Mouse (Mus musculus): ENCODE measurements at regions not wholly inside any gene's neighbourhood (a gene's known extent, or its start where the extent isn't known, plus 50 kb on each side); places are given as distances from the start of the nearest gene placed in this dataset.
A peak's percentile ranks its signal among the peaks of the same experiment; 100 is the strongest.

DNA sequence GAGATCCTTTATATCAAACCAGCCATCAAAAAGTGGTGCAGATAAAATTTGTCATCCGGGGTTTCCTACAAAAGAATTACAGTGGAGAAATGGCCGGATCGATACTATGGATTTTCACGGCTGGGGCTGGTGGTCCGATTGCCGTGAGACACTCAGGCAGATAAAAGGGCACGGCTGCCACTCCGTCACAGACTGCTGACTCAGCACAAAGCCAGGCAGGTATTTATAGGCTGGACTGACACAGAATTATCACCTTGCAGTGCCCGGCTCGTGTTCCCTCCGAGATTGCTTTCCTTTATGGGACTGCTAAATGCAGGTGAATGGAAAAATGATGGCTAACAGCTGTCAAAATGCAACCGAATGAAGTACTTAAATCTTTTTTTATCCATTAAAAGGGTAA lies 199.5 kb upstream of the Zfp64 start:
- WGBS, result 68% methylated on average over 12 of the region's 12 CpGs
- Histone ChIP-seq H3K4me3 (no peak overlapping the region), H3K27ac (peak overlapping the region; percentile 77), H3K36me3 (no peaks in the 10 kb centered on the region), H3K9ac (0 out of 2 replicates have a peak overlapping the region, but pooled peaks have one; percentile 8), H3K27me3 (no peaks in the 10 kb centered on the region), H3K9me3 (no peaks in the 10 kb centered on the region), H3K4me1 (replicated peaks) (peaks cover 35% of the 10 kb centered on the region), H3K4me2 (no peak overlapping the region)
- peak; percentile 70; the same call in 1 of the 2 replicates for ATAC-seq (ENCODE audit: low FRiP score)

DNA sequence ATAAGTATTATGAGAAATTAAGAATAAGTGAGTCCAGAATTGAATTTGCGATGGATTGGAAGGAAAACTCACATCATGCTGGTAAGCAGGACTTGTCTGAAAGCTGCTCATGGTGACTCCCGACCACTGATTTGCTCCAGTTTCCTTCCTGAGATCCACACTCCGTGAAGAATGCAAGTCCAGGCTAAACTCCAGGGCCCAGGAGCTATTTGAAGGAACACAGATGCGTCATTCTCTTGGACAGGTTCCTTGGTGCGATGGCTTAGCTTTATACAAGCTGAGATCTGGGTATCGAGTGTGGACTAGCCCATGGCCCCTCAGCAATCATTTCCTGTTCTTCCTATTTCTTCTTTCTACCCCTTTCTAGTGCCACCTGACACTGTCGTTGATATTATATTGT lies 192.3 kb upstream of the Zfp64 start:
- Histone ChIP-seq H3K4me3 (no peak overlapping the region), H3K27ac (no peak overlapping the region), H3K4me1 (replicated peaks) (no peaks in the 10 kb centered on the region), H3K9me3 (no peaks in the 10 kb centered on the region), H3K9ac (no peak overlapping the region), H3K27me3 (no peaks in the 10 kb centered on the region), H3K36me3 (no peaks in the 10 kb centered on the region), H3K4me2 (no peak overlapping the region)
- WGBS, result 96% methylated on average over 7 of the region's 7 CpGs
- no peak for ATAC-seq (ENCODE audit: low FRiP score)

- ATAC-seq (ENCODE audit: low FRiP score), result no peak
- WGBS, result 78% methylated on average over 8 of the region's 8 CpGs
- Histone ChIP-seq H3K4me3 (no peak overlapping the region), H3K9me3 (no peaks in the 10 kb centered on the region), H3K27me3 (no peaks in the 10 kb centered on the region), H3K9ac (no peak overlapping the region), H3K4me1 (replicated peaks) (no peaks in the 10 kb centered on the region), H3K27ac (no peak overlapping the region), H3K36me3 (no peaks in the 10 kb centered on the region), H3K4me2 (no peak overlapping the region)
Measured at GRCm38 (mm10) chr2:169142224-169142623, 186.8 kb upstream of the Zfp64 start.

GRCm38 (mm10) chr2:169133855-169134254 lies 178.5 kb upstream of the Zfp64 start:
- ATAC-seq (ENCODE audit: low FRiP score), result no peak
- Histone ChIP-seq H3K9ac (0 out of 2 replicates have a peak overlapping the region, but pooled peaks have one; percentile 11), H3K9me3 (no peaks in the 10 kb centered on the region), H3K4me1 (replicated peaks) (peaks cover 18% of the 10 kb centered on the region), H3K36me3 (no peaks in the 10 kb centered on the region), H3K4me2 (no peak overlapping the region), H3K27me3 (no peaks in the 10 kb centered on the region), H3K4me3 (no peak overlapping the region), H3K27ac (no peak overlapping the region)
- 43% methylated on average over 15 of the region's 15 CpGs for WGBS

DNA sequence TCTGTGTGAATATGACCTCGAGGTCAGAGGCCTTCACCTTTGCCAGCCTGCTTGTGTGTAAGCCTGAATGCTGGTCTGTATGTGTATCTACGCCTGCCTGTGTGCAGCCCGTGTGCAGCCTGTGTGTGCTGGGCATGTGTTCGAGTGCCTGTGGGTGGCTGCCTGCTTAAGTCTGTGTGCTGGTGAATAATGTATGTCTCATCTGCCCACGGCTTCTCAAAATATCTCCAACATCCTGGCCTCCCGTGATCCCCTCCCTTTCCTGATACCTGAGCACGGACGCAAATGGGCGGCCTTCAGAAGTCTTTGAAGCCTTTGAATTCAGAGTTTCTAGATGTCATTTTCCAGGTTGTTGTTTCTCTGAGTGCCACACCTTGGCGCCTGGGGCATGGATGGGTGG lies 170.1 kb upstream of the Zfp64 start:
- H3K9ac ChIP-seq, result no peak overlapping the region
- peaks cover 11% of the 10 kb centered on the region for H3K9me3 ChIP-seq
- ATAC-seq (ENCODE audit: low FRiP score), result no peak
- H3K36me3 ChIP-seq, result no peaks in the 10 kb centered on the region
- WGBS, result 88% methylated on average over 10 of the region's 10 CpGs
- H3K4me3 ChIP-seq, result no peak overlapping the region
- H3K4me2 ChIP-seq, result no peak overlapping the region
- no peaks in the 10 kb centered on the region for H3K4me1 ChIP-seq (replicated peaks)
- H3K27me3 ChIP-seq, result no peaks in the 10 kb centered on the region
- H3K27ac ChIP-seq, result no peak overlapping the region

GRCm38 (mm10) chr2:169122887-169123286 lies 167.5 kb upstream of the Zfp64 start:
- no peak overlapping the region for H3K4me3 ChIP-seq
- no peak overlapping the region for H3K27ac ChIP-seq
- H3K27me3 ChIP-seq, result no peaks in the 10 kb centered on the region
- no peaks in the 10 kb centered on the region for H3K36me3 ChIP-seq
- no peak overlapping the region for H3K4me2 ChIP-seq
- H3K9ac ChIP-seq, result no peak overlapping the region
- no peaks in the 10 kb centered on the region for H3K4me1 ChIP-seq (replicated peaks)
- peaks cover 11% of the 10 kb centered on the region for H3K9me3 ChIP-seq
- 86% methylated on average over 7 of the region's 7 CpGs for WGBS
- no peak for ATAC-seq (ENCODE audit: low FRiP score)

DNA sequence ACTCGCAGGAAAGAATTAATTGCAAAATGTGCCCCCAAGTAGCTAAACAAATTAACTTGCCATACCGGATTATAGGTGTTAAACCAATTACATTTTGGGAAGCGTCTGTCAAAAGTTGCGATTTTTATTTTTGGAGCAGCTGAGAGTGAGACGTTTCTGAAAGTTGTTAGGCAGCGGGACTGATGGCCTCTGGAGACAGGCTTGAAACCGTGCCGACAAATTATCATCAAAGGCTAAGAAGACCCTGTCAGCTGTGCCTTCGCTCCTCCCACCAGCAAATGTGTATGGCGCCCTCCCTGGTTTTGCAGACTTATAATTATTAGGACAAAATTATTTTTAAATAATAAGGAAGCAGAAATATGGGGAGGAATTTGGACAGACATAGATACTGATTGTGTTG lies 161.5 kb upstream of the Zfp64 start:
- Histone ChIP-seq H3K27ac (no peak overlapping the region), H3K9ac (no peak overlapping the region), H3K4me3 (no peak overlapping the region), H3K4me2 (no peak overlapping the region), H3K27me3 (no peaks in the 10 kb centered on the region), H3K36me3 (no peaks in the 10 kb centered on the region), H3K9me3 (no peaks in the 10 kb centered on the region), H3K4me1 (replicated peaks) (peaks cover 9% of the 10 kb centered on the region)
- 48% methylated on average over 10 of the region's 10 CpGs for WGBS
- ATAC-seq (ENCODE audit: low FRiP score), result no peak

DNA sequence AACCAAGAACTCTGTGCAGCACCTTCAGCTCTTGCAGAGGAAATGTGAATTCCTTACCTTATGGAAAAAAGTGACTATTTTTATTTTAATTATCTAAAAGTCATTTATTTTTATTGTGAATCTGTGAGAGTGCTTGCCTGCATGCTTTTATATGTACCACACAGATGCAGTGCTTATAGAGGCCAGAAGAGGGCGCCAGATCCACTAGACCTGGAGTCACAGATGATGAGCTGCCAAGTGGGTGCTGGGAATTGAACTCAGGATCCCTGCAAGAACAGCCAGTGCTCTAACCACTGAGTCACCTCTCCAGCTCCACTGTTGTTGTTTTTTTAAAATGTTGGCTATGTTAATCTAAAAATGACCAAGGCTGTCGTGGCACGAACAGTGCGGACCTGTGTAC lies 153.7 kb upstream of the Zfp64 start:
- no peaks in the 10 kb centered on the region for H3K4me1 ChIP-seq (replicated peaks)
- WGBS, result 84% methylated on average over 4 of the region's 4 CpGs
- no peak overlapping the region for H3K27ac ChIP-seq
- no peak overlapping the region for H3K4me2 ChIP-seq
- no peak for ATAC-seq (ENCODE audit: low FRiP score)
- no peak overlapping the region for H3K9ac ChIP-seq
- no peak overlapping the region for H3K4me3 ChIP-seq
- H3K27me3 ChIP-seq, result no peaks in the 10 kb centered on the region
- no peaks in the 10 kb centered on the region for H3K9me3 ChIP-seq
- H3K36me3 ChIP-seq, result no peaks in the 10 kb centered on the region

DNA sequence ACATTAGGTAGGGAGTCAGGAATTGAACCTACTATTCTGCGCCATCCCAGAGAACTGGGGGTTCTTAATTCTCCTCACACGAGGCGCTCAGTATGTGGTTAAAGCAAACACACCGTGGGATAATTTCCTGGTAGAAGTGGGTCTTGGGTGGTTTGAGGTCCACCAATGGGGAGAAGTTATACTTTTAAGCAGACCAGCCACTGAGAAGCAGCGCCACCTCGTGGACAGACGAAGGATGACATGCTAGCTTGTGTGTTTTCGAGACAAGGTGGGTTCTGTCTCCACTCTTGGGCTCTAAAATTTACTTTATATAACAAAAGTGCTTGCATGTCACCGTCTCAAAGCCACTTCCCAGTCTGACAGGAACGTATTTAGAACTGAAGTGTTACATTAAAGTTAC lies 152.7 kb upstream of the Zfp64 start:
- WGBS, result 44% methylated on average over 10 of the region's 10 CpGs
- H3K27ac ChIP-seq, result no peak overlapping the region
- no peak overlapping the region for H3K4me3 ChIP-seq
- no peak for ATAC-seq (ENCODE audit: low FRiP score)
- H3K9me3 ChIP-seq, result no peaks in the 10 kb centered on the region
- H3K9ac ChIP-seq, result no peak overlapping the region
- H3K4me1 ChIP-seq (replicated peaks), result no peaks in the 10 kb centered on the region
- H3K36me3 ChIP-seq, result no peaks in the 10 kb centered on the region
- H3K4me2 ChIP-seq, result no peak overlapping the region
- no peaks in the 10 kb centered on the region for H3K27me3 ChIP-seq

GRCm38 (mm10) chr2:169101506-169102261 lies 146.3 kb upstream of the Zfp64 start:
- Histone ChIP-seq H3K4me2 (no peak overlapping the region), H3K27ac (no peak overlapping the region), H3K4me3 (no peak overlapping the region), H3K27me3 (no peaks in the 10 kb centered on the region), H3K4me1 (replicated peaks) (no peaks in the 10 kb centered on the region), H3K36me3 (no peaks in the 10 kb centered on the region), H3K9ac (no peak overlapping the region), H3K9me3 (peaks cover 9% of the 10 kb centered on the region)
- ATAC-seq (ENCODE audit: low FRiP score), result no peak
- 94% methylated on average over 13 of the region's 13 CpGs for WGBS

GRCm38 (mm10) chr2:169100516-169100915 lies 145.1 kb upstream of the Zfp64 start:
- Histone ChIP-seq H3K27me3 (no peaks in the 10 kb centered on the region), H3K9ac (no peak overlapping the region), H3K36me3 (no peaks in the 10 kb centered on the region), H3K9me3 (peaks cover 9% of the 10 kb centered on the region), H3K4me2 (no peak overlapping the region), H3K27ac (no peak overlapping the region), H3K4me3 (no peak overlapping the region), H3K4me1 (replicated peaks) (0 out of 2 replicates have a peak, but pooled peaks cover 2% of the 10 kb centered on the region)
- WGBS, result 89% methylated on average over 8 of the region's 10 CpGs
- ATAC-seq (ENCODE audit: low FRiP score), result no peak

DNA sequence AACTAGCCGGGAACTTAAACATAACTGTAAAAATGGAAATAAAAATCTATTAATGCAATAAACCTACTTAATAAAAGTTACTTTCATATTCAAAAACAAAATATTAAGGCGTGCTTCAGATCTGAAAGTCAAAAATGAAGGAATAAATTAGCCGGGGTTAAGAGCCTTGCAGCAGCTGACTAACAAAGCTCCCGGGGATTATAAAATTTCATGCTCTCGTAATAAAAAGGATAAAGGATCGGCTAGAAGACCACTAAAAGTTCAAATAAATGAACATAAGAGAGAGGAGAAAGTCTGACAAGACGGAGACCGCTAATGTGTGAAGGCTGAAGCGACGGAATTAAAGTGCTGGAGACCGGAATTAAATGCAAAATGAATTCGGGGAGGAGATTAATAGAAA lies 144.3 kb upstream of the Zfp64 start:
- Histone ChIP-seq H3K36me3 (no peaks in the 10 kb centered on the region), H3K4me2 (no peak overlapping the region), H3K4me1 (replicated peaks) (0 out of 2 replicates have a peak, but pooled peaks cover 3% of the 10 kb centered on the region), H3K9ac (no peak overlapping the region), H3K9me3 (peaks cover 9% of the 10 kb centered on the region), H3K4me3 (no peak overlapping the region), H3K27ac (no peak overlapping the region), H3K27me3 (no peaks in the 10 kb centered on the region)
- ATAC-seq (ENCODE audit: low FRiP score), result no peak
- WGBS, result 64% methylated on average over 12 of the region's 12 CpGs

GRCm38 (mm10) chr2:169098591-169098990 lies 143.2 kb upstream of the Zfp64 start:
- H3K9ac ChIP-seq, result no peak overlapping the region

More at GRCm38 (mm10) chr2:169098591-169098990, 143.2 kb upstream of the Zfp64 start:
- no peaks in the 10 kb centered on the region for H3K36me3 ChIP-seq
- ATAC-seq (ENCODE audit: low FRiP score), result no peak
- H3K27ac ChIP-seq, result no peak overlapping the region
- H3K27me3 ChIP-seq, result no peaks in the 10 kb centered on the region
- H3K4me1 ChIP-seq (replicated peaks), result 0 out of 2 replicates have a peak, but pooled peaks cover 7% of the 10 kb centered on the region
- no peak overlapping the region for H3K4me3 ChIP-seq
- WGBS, result 87% methylated on average over 6 of the region's 6 CpGs
- no peak overlapping the region for H3K4me2 ChIP-seq
- peaks cover 9% of the 10 kb centered on the region for H3K9me3 ChIP-seq
